In the genomic region with DNA sequence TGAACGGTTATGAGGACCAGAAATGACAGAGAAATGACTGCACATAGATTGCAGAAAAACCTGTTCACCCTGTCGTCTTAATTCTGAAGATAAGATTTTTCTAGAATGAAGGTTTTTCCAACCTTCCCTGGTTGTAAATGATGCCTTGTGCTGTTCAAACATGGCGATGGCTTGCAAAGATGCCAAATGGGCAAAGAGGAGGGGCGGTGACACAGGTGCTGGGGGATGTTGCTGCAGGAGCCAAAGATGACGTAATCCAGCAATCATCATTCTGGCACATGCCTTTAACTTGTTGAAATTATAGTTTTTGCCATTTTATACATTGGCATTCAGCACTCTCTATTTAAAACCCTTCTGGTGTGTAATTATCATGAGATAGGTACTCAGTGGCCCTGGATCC, we compare ENCODE assay signal across 24 mouse cellular contexts.
"Had no signal": no experiment of that assay in that cellular context is flagged by ENCODE, and none has a peak within 500 bp of the region (broad histone marks: within the 10 kb centered on the region; RNA-seq: fewer than 3 reads in every experiment).

No protein-coding gene starts in this region.

- H3K4me1 ChIP-seq: limb, embryonic 12.5 days; limb, embryonic 15.5 days; megakaryocyte, embryonic 14.5 days; neural tube, embryonic 12.5 days; neural tube, embryonic 15.5 days had no signal

- H3K36me3 ChIP-seq: limb, embryonic 12.5 days; limb, embryonic 15.5 days; midbrain, embryonic 10.5 days; midbrain, embryonic 13.5 days; neural tube, embryonic 12.5 days; neural tube, embryonic 15.5 days had no signal

- H3K27ac ChIP-seq: kidney, postnatal 0 days; layer of hippocampus, adult 2 months; left cerebral cortex, adult 2 months; limb, embryonic 12.5 days; limb, embryonic 15.5 days; liver, embryonic 14.5 days; midbrain, embryonic 10.5 days; midbrain, embryonic 13.5 days; neural tube, embryonic 12.5 days; neural tube, embryonic 15.5 days; stomach, postnatal 0 days had no signal

- H3K9me3 ChIP-seq: limb, embryonic 12.5 days; limb, embryonic 15.5 days; megakaryocyte, embryonic 14.5 days; midbrain, embryonic 10.5 days; midbrain, embryonic 13.5 days; neural tube, embryonic 12.5 days; neural tube, embryonic 15.5 days had no signal

- ATAC-seq: liver, postnatal 0 days; lung, postnatal 0 days; midbrain, embryonic 13.5 days had no signal

- H3K4me3 ChIP-seq: layer of hippocampus, adult 2 months; left cerebral cortex, adult 2 months; limb, embryonic 12.5 days; limb, embryonic 15.5 days; megakaryocyte, embryonic 14.5 days; midbrain, embryonic 10.5 days; midbrain, embryonic 13.5 days; neural tube, embryonic 12.5 days; neural tube, embryonic 15.5 days had no signal

- H3K4me2 ChIP-seq: limb, embryonic 12.5 days; limb, embryonic 15.5 days; liver, embryonic 11.5 days; lung, embryonic 14.5 days; midbrain, embryonic 13.5 days; neural tube, embryonic 12.5 days; neural tube, embryonic 15.5 days had no signal

- H3K27me3 ChIP-seq: limb, embryonic 12.5 days; limb, embryonic 15.5 days; megakaryocyte, embryonic 14.5 days; midbrain, embryonic 13.5 days; neural tube, embryonic 12.5 days; neural tube, embryonic 15.5 days had no signal

- DNase-seq: kidney, postnatal 25 days; layer of hippocampus, adult 9-11 months; liver, postnatal 0 days; lung, embryonic 14.5 days; right cerebral cortex, adult 18-20 months; right cerebral cortex, postnatal 14 days; right cerebral cortex, postnatal 4 days; thymus, adult 2 months; thymus, postnatal 14 days; thymus, postnatal 4 days had no signal

- H3K9ac ChIP-seq: limb, embryonic 12.5 days; limb, embryonic 15.5 days; liver, embryonic 14.5 days; liver, postnatal 0 days; lung, embryonic 14.5 days; midbrain, embryonic 13.5 days; neural tube, embryonic 12.5 days; neural tube, embryonic 15.5 days had no signal
